Mouse (Mus musculus): ENCODE results near the gene Fam160a1.

DNA sequence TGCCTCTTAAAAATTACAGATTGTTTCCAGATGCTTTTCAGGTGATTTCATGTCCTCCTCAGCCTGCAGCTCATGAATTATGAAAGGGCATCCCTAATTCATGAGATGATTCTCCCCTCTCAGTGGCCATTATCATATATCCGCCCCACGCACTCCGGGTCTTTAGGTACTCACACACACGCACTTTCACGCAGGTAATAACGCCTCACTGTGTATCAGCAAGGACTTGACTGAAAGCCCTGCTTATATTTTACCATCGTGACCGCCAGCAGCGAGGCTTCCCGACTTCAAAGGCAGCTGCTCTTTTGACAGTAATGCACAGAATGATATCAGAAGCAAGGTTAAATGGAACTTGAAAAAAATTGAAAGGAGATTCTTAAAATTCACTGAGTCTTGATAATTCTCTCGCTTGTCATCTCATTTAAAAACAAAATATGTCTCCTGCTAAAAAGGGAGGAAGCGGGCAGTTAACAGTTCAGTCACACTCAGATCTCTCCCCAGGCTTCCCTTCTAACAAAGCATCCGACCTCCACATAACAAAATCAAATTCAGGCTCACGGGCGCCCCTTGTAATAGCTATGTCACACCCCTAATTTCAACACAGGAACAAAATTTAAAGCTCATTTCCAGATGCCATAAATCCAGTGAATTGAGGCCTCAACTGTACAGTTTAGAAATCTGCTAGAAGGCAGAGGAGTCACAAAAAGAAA, 3.9 kb upstream of the Fam160a1 start:
- TF ChIP-seq EP300 (optimal IDR thresholded peaks at IDR 0.05) = no peak
- TF ChIP-seq CTCF (IDR thresholded peaks at IDR 0.05; ENCODE audit: low read depth) = no peak
